Mouse (Mus musculus) cerebellum, adult 2 months (tissue): Measurements from ENCODE around the gene Shoc2. TPM values are rescaled to one million over a fixed set of nuclear protein-coding genes. Genes with fewer than 3 reads are reported as not detected.
A peak's percentile ranks its signal among the peaks of the same experiment; 100 is the strongest.

Source experiments
- DNase-seq, 2 experiments: peaks; one replicate each; pipeline ENCODE4 v3.0.0; 2021
- H3K27ac ChIP-seq: fragments of 200-500 bp; 2 replicates; pipeline ENCODE4 v1.5.1; 2012; ENCODE audit warnings: low read length, control low read depth, inconsistent platforms; ENCODE audit not compliant: insufficient read depth
- H3K27me3 ChIP-seq: fragments of 200-500 bp; 2 replicates; pipeline ENCODE4 v1.6.1; 2012; ENCODE audit warnings: inconsistent platforms, mild to moderate bottlenecking, low read length, moderate library complexity; ENCODE audit not compliant: control insufficient read depth, insufficient read depth
- H3K4me1 ChIP-seq: fragments of 200-500 bp; 2 replicates; pipeline ENCODE4 v1.6.1; 2011; ENCODE audit warnings: low read length; ENCODE audit not compliant: control insufficient read depth, insufficient read depth
- H3K4me3 ChIP-seq: fragments of 200-500 bp; replicated peaks from 2 replicates; pipeline ENCODE3; 2011; ENCODE audit warnings: mild to moderate bottlenecking, low read depth, low read length, control low read depth; ENCODE audit not compliant: insufficient read depth
- CTCF ChIP-seq: fragments of 200-500 bp; IDR thresholded peaks from 2 replicates; pipeline ENCODE4 v1.5.1; 2011; ENCODE audit warnings: low read depth, mild to moderate bottlenecking, control low read depth, low read length, moderate library complexity, borderline replicate concordance; ENCODE audit not compliant: insufficient read depth
- POLR2A ChIP-seq: fragments of 200-500 bp; IDR thresholded peaks from 2 replicates; pipeline ENCODE4 v1.6.1; 2011; ENCODE audit warnings: low read length, control low read depth, borderline replicate concordance; ENCODE audit not compliant: insufficient read depth
- WGBS: fragments of 180-500 bp; shearing (Covaris S2); methylation state at CpG from one replicate; pipeline ENCODE4 v1.1.7; 2018; 5-methylcytosine and 5-hydroxymethylcytosine counted together
- polyA plus RNA-seq: library from polyadenylated mRNA; depleted of rRNA; stranded (reverse); fragments of >200 nt; gene quantifications from 2 replicates; pipeline ENCODE4 v1.2.3, GENCODE M21; 2012; rRNA removed

The Shoc2 gene
- 31.0 and 31.9 TPM in 2 replicates for polyA plus RNA-seq

DNA sequence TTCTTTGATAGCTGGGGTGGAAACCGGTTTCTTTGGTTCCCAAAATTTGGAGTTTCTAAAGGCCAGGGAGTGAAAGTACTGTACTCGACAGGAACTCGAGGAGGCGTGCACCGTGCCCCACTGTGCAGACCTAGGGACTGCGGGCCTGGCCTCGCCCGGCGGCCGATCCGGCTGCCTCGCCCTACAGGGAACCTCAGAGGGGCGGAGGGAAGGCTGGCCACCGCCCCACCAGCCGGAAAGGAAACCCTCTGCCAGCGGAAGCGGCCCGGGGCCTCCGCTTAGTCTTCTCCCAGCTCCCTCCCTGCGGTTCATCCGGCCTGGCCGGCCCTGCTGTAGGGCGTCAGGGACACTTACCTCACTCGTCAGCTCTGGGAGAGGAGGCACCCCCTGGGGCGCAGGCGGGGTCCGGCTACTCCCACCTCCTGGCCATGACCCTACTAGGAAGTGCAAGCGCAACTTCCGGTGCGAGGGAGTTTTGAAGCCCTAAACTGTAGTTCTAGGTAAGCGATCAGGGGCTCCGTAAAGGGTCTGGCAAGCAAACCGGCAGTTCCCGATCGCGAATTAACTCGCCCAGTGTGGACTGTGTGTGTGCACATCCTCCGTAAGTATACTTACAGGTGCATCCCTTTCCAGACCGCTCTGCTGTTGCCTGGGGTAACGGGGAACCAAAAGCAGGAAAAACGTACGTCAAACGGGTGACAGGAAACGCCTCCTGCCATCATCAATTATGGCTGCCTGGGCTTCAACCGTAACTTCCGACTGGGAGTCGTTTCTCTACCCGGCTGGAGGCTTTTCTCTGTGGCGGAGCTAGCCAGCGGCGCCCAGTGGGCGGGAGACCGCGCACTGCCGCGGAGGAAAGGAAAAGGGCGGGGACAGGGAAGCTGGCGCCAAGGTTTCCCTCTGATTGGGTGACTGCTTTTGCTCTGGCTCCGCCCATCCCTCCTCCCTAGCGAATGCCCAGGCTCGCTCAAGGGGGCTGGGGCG lies at the start of gene Shoc2, which contains the start of gene Bbip1:
Gene Shoc2, plus strand, starts transcription at position 505 of the 984 bp plus-strand sequence.
Gene Bbip1, minus strand, starts transcription at position 826 of the 984 bp plus-strand sequence.
- Histone ChIP-seq H3K27me3 (no peaks in the 10 kb centered on the region), H3K4me1 (no peaks in the 10 kb centered on the region; the same call in 1 of the 2 replicates), H3K27ac (peak within 1 kb of the TSS; percentile 95), H3K4me3 (peak within 1 kb of the TSS; percentile 78)
- DNase-seq = peak; percentile 98 to 100
- under 1% methylated on average over 62 of the region's 62 CpGs for WGBS
- TF ChIP-seq CTCF (no peak), POLR2A (peak; percentile 32; the same call in 1 of the 2 replicates)

DNA sequence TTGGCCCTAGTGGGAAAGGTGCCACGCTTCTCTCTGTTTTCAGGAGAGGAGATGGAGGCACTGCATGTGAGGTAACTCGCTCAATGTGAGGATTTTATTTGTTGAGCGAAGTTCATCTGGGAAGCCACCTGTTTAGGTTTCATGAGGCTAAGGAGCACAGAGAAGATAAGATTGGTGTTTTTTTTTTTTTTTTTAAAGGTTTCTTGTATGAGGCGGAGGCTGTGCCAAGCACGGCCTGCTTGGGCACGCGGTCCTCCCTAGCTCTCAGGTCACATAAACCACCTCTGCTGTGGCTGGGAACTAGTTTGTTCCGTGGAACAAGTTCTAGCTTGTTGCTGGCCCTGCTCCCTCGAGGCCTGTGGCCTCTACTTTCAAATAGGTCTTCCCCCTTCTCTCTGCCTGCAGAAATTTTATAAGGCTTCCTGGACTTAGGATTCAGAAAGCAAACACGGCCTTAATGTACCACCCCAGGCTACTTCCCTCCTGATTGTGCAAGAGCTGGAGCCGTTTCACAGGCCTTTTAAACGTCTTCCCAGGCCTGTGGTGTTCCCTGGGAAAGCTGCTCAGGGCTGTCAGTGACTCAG lies 49.5 kb upstream of the Shoc2 start:
- Histone ChIP-seq H3K27me3 (no peaks in the 10 kb centered on the region), H3K4me1 (no peaks in the 10 kb centered on the region), H3K27ac (no peak overlapping the region), H3K4me3 (no peak overlapping the region)
- 79% methylated on average over 12 of the region's 12 CpGs for WGBS
- no peak for DNase-seq
- TF ChIP-seq CTCF (no peak), POLR2A (no peak)

DNA sequence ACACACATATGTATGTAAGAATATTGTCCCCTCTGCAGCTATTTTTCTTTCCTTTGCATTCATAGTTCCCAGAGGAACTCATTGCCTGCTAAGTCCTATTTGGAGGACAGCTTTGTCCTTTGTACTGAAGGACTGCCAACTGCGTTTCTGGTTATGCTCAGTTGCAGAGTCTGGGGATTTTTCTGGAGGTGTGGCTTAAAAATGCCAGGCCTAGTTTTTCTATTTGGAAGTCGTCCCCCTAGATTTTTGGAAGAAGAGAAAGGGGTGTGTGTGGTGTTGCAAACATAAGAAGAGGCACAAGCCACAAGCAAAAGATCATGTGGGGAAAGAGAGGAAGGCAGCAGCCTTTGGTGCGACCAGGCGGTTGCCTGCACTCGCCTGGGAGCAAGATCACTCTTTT lies 46.1 kb upstream of the Shoc2 start:
- no peaks in the 10 kb centered on the region for H3K27me3 ChIP-seq
- TF ChIP-seq CTCF = no peak
- no peak for TF ChIP-seq POLR2A
- H3K27ac ChIP-seq = no peak overlapping the region
- WGBS = 74% methylated on average over 5 of the region's 5 CpGs
- no peak overlapping the region for H3K4me3 ChIP-seq
- DNase-seq = no peak
- peaks cover 4% of the 10 kb centered on the region; the same call in 1 of the 2 replicates for H3K4me1 ChIP-seq

DNA sequence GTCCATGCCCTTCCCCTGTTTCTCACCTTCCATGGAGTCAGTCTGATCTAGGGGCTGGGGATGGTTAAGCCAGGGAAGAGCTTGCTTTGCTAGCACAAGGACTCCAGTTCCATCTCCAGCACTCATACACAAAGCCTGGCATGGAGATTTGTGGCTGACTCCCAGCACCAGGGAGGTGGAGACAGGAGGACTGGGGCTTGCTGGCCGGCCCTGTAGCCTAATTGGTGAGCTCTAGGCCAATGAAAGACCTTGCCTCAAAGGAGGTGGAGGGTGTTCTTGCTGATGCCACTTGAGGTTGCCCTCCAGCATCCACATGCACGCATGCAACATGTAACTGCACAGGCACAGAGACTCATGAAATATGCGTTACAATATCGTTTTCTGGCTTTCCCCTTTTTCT lies 45.6 kb upstream of the Shoc2 start:
- no peak overlapping the region for H3K4me3 ChIP-seq
- H3K27ac ChIP-seq = no peak overlapping the region
- H3K4me1 ChIP-seq = peaks cover 4% of the 10 kb centered on the region; the same call in 1 of the 2 replicates
- DNase-seq = no peak
- no peaks in the 10 kb centered on the region for H3K27me3 ChIP-seq
- TF ChIP-seq POLR2A = no peak
- 79% methylated on average over 4 of the region's 4 CpGs for WGBS

DNA sequence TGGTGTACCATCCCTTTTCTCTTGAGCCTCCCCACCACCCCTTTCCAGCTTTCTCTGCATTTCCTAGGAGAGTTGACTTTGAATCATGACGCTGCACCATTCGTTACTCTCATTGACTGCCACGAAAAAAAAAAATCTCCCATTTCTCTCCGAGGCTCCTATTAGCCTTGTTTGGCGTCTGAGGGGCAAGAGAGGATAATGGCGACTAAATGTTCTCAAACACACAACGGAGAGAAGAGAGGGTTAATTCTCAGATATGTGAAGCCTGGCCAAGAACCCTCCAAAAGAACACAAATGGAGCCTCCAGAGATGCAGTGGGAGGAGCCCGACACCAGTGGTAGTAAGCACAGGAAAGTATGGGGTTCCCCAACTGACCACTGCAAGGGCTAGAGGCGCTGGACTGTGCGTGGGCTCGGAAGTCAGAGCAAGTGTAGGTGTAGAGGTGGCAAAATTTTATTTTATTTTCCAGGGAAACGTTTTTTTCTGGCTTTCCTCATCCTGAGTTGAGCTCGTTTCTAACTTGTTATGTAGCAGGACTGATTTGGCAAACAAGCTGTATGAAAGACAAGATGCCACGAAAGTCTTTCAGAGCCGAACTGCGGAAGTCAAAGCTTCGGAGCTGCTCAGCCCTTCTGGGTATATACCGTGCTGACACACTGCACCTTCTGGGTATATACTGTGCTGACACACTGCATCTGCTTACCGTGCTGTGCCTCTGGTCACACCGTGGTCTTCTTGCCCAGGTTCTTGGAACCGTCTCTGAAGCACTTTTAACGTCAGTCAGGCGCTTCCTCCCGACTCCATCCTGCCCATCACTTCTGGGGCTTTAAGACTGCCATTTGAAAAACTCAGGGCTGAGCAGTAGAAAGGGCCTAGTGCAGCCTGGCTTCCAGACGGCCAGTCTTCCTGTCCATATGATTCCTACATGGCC lies 44.9 kb upstream of the Shoc2 start:
- WGBS = 82% methylated on average over 25 of the region's 25 CpGs
- H3K27me3 ChIP-seq = no peaks in the 10 kb centered on the region
- no peak overlapping the region for H3K27ac ChIP-seq
- H3K4me3 ChIP-seq = no peak overlapping the region
- no peak for DNase-seq
- no peak for TF ChIP-seq POLR2A
- TF ChIP-seq CTCF = no peak
- peaks cover 4% of the 10 kb centered on the region; the same call in 1 of the 2 replicates for H3K4me1 ChIP-seq

DNA sequence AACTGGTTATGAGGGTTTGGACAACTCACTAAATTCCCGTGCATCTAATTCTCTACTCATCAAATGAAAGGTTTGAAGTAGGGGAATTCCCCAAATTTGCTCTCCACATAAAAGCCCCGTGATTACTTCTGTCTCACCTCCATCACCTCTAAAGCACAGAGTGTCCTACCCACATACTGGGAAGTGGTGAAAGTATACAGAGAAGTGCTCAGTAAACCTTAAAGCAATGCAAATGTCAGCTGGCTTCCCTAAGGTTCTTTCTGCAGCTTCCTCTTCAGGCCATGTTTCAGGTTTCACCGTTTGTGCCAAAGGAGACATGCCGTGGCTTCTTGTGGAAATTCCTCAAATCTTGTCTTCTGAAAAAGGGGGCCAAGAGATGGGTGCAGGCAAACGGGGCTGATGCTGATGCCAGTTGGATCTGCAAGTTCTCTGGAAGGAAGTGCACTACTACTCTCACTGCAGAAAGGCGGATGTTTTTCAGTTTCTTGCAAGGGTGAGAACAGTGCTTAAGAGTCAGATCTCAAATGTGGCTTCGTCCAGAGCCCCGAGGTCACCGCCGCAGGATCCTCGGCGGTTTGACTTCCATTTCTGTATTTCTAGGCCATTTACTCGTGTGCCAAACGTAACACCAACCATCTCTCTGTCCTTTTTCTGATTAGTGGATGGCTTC lies 44.0 kb upstream of the Shoc2 start:
- no peak for DNase-seq
- Histone ChIP-seq H3K4me1 (peaks cover 4% of the 10 kb centered on the region; the same call in 1 of the 2 replicates), H3K27ac (no peak overlapping the region), H3K4me3 (no peak overlapping the region), H3K27me3 (no peaks in the 10 kb centered on the region)
- WGBS = 88% methylated on average over 14 of the region's 14 CpGs
- no peak for TF ChIP-seq POLR2A
- TF ChIP-seq CTCF = no peak

DNA sequence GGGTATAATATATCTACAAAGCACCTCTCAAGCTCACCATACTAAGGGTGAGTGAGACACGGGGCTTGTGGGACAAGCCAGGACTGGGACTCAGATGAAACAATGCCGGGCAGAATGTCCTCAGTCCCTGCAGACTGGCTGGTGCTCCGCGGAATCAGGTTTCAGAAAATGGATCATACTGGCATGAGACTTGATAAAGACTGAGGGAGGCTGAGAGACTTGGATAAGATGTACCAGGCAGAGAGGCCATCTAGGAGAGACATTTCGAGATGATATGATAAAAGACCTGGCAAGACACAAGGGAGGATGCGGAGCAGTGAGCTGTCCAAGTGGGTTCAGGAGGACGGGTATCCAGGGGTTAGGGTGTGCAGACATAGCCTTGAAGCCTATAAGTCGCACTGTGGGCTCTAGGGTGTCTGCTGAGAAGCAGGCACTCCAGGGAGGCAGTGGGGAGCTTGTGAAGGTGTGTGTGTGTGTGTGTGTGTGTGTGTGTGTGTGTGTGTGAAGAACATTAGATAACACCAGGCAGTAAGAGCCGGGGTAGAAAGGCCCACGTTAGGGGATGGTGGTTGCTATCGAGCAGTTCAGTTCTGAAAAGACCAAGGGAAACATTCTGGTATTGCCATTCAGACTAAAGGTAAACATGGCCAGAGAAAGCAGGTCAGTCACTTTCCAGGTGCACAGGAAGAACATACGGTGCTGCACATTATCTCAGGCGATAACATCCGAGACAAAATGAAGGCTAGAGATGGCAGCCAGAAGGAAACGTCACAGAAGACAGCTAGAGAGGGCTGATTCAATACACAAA lies 42.0 kb upstream of the Shoc2 start:
- Histone ChIP-seq H3K4me1 (peaks cover 9% of the 10 kb centered on the region), H3K4me3 (peak overlapping the region; percentile 61), H3K27ac (peak overlapping the region; percentile 77), H3K27me3 (no peaks in the 10 kb centered on the region)
- TF ChIP-seq CTCF (no peak), POLR2A (no peak)
- 45% methylated on average over 15 of the region's 15 CpGs for WGBS
- DNase-seq = peak in 1 of 2 experiments; percentile 22
